Mouse (Mus musculus): ENCODE data around the gene Mtmr6. TPM values are rescaled to one million over a fixed set of nuclear protein-coding genes. Genes with fewer than 3 reads are reported as not detected.

Mtmr6 gene
- total and polyA plus RNA-seq, 3 experiments = 11.7 to 20.3 (median 18.5) TPM

- Histone ChIP-seq H3K9me3 (replicated peaks; ENCODE audit: low read length) (no peaks in the 10 kb centered on the region), H3K36me3 (replicated peaks in 1 of 2; ENCODE audit: control insufficient read depth in 1 of 2, insufficient read depth in 1 of 2, low read length in 1 of 2) (no peaks in the 10 kb centered on the region), H3K9ac (ENCODE audit: insufficient read depth, low read depth) (no peak overlapping the region), H3K4me1 (ENCODE audit: control insufficient read depth in 1 of 2, insufficient read depth in 2 of 2) (no peaks in the 10 kb centered on the region), H3K4me2 (ENCODE audit: insufficient read depth, low read depth, poor library complexity, severe bottlenecking) (no peak overlapping the region), H3K4me3 (replicated peaks in 1 of 3; ENCODE audit: low read depth in 2 of 3, low read length in 2 of 3, poor library complexity in 1 of 3) (no peak overlapping the region), H3K27me3 (replicated peaks) (no peaks in the 10 kb centered on the region), H3K27ac (ENCODE audit: insufficient read depth, low read depth) (no peak overlapping the region), H3K79me2 (replicated peaks; ENCODE audit: control insufficient read depth, extremely low read depth, insufficient read depth, poor library complexity, severe bottlenecking) (no peaks in the 10 kb centered on the region)
- dilution Hi-C loops (cut with MboI; ENCODE audit: extremely low pct_ligation_motif_present, extremely low pct_unique_long_range_greater_than_20kb, low sequenced_read_pairs) = no loop called here
- TF ChIP-seq ZMIZ1 (IDR thresholded peaks at IDR 0.05; ENCODE audit: low read depth, low read length) (no peak), SIN3A (IDR thresholded peaks at IDR 0.05; ENCODE audit: low read length) (no peak), CTCF (conservative IDR thresholded peaks at IDR 0.05 in 1 of 2, IDR thresholded peaks at IDR 0.05 in 1 of 2; ENCODE audit: low read depth in 2 of 2, low read length in 2 of 2) (no peak), MEF2A (IDR thresholded peaks at IDR 0.05; ENCODE audit: borderline replicate concordance, low read depth, low read length) (no peak)
- in situ Hi-C loops (cut with MboI; ENCODE audit: low pct_ligation_motif_present, low pct_unique_long_range_greater_than_20kb, low sequenced_read_pairs) = no loop called here
- DNase-seq (ENCODE audit: extremely low read depth) = no peak
These were observed 80.4 kb downstream of the Mtmr6 start for GRCm38 (mm10) chr14:60345326-60345876.

Other genes with a start within 250 kb of the Mtmr6 start
- 0.08 and 0.21 TPM in 2 replicates for gene Atp8a2, start 68.0 kb upstream of the Mtmr6 start, total RNA-seq (2012; rRNA removed)
- 0.11 and 0.15 TPM in 2 replicates for gene Atp8a2, start 68.0 kb upstream of the Mtmr6 start, total RNA-seq (2014; rRNA removed)
- gene Atp8a2, start 68.0 kb upstream of the Mtmr6 start, polyA plus RNA-seq (2012; ENCODE audit: insufficient read length, low read depth) = 0.25 and 0.29 TPM in 2 replicates
- gene Nupl1, start 13.8 kb upstream of the Mtmr6 start, total RNA-seq (2012; rRNA removed) = not detected in 2 replicates
- gene Nupl1, start 13.8 kb upstream of the Mtmr6 start, total RNA-seq (2014; rRNA removed) = not detected in 2 replicates
- gene Nupl1, start 13.8 kb upstream of the Mtmr6 start, polyA plus RNA-seq (2012; ENCODE audit: insufficient read length, low read depth) = not detected in 2 replicates
- 36.3 and 43.1 TPM in 2 replicates for gene Gm49336, start 13.7 kb upstream of the Mtmr6 start, total RNA-seq (2012; rRNA removed)
- 102 and 125 TPM in 2 replicates for gene Gm49336, start 13.7 kb upstream of the Mtmr6 start, total RNA-seq (2014; rRNA removed)
- 49.3 and 54.3 TPM in 2 replicates for gene Gm49336, start 13.7 kb upstream of the Mtmr6 start, polyA plus RNA-seq (2012; ENCODE audit: insufficient read length, low read depth)
- not detected in 2 replicates for gene Amer2, start 108.0 kb downstream of the Mtmr6 start, total RNA-seq (2012; rRNA removed)
- not detected in 2 replicates for gene Amer2, start 108.0 kb downstream of the Mtmr6 start, total RNA-seq (2014; rRNA removed)
- not detected in 2 replicates for gene Amer2, start 108.0 kb downstream of the Mtmr6 start, polyA plus RNA-seq (2012; ENCODE audit: insufficient read length, low read depth)

Data from CH12.LX (cell line).